Mouse (Mus musculus) ovary, postnatal 10 days (tissue): ENCODE measurements around the gene Boc.

ENCODE experiments used
- DNase-seq: peaks from one replicate; pipeline ENCODE4 v3.0.0; 2022; ENCODE audit warnings: low spot score

Boc gene

DNA sequence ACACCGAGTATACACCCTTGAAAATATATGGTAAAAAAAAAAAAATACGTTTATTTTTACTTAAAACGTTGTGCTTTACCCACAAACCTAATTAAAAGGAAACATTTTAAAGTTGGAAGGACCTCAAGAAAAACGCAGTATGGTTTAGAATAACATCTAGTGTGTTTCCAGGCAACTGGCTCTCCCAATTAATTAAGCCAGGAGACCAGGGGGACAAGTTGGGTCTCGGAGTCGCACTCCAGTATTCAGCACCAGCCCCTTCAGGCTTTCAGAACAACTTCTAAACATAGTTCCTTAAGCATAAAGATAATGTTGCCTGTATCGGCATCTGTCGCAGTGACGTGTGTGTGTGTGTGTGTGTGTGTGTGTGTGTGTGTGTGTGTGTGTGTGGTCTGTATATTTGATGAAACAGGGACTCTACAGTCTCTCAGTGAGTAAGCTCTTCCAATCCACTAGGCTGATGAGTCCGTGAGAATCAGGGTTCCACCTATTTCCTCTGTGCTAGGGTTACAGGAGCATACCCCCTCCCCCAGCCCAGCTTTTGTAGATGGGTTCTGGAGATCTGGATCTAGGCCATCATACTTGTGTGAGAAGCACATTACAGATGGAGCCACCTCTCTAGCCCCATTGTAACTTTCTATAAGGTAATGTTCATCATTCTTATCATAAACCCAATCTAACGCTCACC is 31.3 kb downstream of the Boc start:
- DNase-seq, result no peak

GRCm38 (mm10) chr16:44526689-44527088 is 32.0 kb downstream of the Boc start:
- no peak for DNase-seq

GRCm38 (mm10) chr16:44526044-44526443 is 32.7 kb downstream of the Boc start:
- DNase-seq, result no peak

DNA sequence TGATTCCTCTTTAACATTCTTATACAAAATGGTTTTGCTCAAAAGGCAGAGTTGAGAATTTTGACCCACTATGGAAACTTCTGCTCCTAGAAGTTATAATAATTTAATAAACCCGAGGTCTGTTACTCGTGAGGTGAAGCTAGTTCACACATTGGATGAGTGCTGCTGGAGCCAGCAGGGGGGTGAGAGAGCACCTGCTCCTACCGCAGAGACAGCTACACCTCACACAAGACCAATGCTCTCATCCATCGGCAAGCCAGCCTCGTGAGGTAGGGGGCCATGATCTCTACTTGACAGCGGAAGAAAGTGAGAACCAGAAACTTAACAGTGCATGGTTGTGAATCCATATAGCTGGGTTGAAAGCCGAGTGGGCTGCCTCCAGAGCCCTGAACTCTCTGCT is 35.1 kb downstream of the Boc start:
- DNase-seq, result no peak

DNA sequence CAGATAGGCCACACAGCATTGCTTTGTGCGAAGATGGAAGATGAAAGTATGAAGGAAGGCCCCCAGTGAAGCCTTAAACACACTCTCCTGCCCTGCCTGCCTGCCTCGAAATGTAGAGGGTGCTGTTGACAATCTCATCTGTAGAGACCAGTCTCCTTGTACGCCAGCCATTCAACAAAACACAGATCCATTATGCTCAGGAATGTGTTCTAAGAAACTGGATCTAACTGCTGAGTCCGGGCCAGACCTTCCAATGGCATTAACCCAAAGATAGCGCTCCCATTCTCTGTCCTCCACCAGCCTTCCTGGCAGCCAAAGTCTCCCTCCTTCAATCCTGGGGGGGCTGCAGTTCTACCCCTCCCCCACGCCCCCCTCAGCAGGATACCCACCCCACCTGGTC is 42.2 kb downstream of the Boc start:
- no peak for DNase-seq

DNA sequence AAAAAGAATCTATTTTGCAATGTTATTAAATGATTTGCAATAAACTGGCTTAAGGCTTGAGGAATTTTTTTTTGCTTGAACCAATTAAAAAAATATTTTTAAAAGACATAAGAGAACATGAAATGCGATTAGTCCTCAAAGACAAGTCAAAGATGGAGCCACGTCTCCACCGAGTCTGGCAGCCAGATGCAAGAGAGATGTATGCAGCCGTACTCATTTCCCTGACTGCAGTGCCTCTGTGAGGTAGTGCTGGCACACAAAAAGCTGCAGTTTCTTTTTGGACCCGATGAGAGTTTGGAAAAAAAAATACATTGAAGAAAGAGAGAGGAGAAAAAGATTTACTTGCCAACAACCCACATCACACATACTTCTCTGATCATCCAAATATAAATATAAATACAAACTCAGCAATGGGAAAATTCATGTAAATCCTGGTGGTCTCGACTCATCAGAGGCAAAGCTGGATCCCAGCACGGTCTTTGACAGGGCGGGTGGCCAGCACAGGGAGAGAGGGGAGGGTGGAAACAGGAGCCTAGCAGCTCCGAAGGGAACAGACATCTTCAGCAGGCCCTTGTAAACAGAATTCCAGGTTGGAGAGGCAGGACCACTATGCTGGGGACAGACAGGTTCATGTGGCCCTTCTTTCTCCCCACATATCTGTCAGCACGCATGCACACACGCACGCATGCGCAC is 48.0 kb downstream of the Boc start:
- DNase-seq, result no peak

- DNase-seq, result no peak
Observed at GRCm38 (mm10) chr16:44509458-44510344, 49.0 kb downstream of the Boc start.

DNA sequence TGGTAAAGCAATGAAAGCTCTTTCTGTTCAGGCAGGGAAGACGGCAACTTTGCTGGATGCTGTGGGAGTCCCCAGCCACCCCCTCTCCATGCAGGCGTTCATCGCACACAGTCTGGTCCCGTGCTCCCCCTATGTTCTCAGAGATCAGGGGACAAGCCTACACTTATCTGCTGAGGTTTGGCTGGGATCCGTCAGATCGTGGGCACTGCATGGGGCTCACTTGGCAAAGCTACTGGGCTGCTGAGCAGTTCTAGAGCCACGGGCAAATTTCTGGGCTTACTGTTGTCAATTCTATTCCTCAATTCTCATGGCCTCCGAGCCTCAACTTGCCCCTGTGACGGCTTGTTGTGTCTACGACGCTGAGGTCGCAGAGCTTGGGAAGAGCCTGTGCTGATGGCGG is 49.9 kb downstream of the Boc start:
- DNase-seq, result no peak

DNA sequence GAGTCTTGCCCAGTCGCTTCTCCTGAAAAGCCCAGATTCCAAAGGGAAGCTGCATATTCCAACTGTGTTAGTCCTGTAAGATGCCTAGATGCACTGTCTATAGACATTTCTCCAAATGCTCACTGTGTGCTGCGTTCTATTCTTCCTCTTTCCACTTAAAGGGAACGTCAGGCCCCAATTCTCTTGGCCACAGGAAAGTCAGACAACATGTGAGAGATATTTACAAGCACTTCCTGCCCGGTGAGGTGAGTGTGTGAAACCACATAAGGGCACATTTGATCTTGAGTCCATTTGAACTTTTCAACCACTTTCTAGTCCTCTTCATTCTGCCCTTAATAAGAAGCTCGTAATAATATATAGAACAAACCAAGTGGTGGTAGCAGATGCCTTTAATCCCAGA is 50.7 kb downstream of the Boc start:
- no peak for DNase-seq

DNA sequence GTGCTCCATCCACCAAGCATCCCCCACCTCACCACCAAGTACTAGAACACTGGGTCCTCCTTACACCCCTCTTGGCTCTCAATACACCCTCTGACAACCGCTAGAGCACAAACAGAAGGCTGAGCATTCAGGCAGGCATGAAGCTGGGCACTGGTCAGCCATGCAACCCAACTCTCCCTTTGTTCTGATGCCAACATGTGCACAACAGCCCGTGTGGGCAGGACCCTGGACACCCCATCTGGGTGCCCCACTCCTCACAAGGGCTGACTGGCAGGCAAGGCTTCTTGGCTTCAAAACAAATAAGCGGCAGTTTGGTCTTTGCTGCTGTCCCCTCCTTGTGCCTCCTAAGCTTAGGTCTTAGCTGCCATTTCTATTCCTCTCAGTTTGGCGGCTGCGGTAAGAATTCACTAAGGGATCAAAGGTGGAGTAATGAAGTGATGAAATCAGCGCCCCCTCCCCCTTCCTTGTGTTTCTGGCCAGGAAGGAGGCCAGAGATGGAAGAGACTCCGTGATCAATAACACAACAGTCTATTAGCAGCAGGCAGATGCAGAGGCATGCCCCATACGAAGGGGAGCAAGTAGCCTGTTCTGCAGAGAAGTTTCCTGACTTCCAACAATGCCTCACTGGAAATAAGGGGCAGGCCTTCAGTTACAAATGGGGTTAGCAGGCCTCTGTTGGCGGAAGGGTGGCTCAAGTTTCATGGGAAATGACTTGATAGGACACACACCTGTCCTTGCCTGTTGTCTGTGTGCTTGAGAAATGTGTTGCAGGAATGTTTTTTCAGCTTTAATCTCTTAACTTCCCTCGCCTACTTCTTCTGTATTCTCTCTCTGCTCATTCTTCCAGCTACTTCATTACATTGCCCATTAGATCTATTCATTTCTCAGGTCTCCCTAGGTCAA is 51.4 kb downstream of the Boc start:
- no peak for DNase-seq

DNA sequence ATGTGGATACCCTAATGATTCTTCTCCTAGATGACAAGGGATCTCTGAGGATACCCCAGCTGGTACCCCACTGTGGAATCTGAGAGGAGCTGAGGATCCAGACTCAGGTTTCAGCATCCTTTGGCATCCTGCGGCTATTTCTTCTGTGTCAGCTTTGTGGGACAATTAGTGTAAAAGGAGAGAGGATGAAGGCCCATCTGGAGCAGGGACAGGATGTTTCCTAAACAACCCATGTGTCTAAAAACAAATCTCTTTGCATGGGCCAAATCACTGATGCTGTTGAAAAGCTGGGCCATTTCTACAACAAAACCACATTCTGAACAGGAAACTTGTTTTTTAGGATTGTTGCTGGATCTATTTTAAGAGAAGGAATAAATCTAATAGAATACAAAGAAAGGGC is 53.5 kb downstream of the Boc start:
- DNase-seq, result no peak

DNA sequence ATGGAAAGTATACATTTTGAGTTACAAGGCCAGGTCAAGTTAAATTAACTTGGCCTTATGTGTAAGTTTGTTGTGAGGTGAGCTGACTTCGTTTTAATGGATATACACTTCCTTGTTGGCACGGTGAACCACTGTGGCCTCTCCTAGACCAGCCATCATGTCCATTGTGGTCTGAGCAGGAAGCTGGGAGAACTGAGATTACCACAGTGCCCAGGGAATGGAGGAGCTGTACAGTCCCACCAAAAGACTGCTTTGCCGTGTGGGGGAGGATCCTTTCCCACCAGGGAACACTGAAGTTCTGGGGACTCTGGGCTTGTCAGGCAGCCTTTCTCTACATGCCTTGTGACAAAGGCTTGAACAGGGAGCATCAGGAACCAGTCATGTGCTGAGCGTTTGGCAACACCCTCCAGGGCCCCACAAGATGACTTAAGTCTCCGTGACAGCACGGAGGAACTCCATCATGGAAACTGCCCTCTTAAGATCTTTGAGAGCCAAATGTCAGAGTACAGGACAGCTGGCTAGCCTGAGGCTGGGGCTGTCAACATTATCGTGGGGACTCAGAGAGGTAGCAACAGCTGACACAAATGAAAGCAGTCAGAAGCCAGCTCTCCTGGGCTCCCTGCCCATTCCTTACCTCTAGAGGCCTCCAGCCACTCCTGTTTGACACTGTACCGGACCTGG is 55.7 kb downstream of the Boc start:
- DNase-seq, result no peak

DNA sequence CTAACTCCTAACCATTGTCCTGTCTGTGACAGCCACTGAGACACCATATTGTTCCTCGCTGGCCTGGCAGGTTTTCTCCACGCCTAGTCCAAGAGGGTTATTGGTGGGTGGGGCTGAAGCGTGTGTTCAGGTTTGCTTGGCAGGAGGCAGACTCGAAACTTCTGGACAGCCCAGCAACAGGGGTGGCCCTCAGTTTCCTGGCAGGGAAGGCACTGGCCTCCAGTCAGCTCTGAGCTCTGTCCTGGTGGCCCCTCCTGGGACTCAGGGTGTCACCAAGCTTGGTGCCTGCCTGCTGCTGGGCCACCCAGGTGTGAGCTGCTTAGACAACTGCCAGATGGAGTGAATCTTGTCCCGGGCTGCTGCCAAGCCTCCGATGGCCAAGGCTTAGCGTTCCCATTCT is 56.4 kb downstream of the Boc start:
- DNase-seq, result no peak

DNA sequence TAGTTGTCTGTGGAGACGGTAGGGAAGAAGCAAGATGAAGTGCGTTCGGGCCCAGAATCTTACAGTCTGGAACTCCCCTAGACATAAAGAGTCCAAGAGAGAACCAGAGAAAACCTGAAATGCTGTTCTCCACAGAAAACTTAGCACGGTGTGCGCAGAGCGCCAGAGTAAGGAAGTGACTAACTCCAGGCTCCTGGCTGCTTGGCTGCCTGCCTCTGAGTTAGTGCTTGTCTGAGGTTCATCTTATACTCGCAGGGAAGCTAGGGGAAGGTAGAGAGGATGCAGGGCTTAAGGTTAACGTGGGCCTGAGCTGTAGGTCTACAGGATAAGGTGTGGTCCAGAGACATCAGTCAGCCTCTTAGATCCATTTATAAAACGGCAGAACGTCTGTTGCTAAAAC is 56.9 kb downstream of the Boc start:
- no peak for DNase-seq

DNA sequence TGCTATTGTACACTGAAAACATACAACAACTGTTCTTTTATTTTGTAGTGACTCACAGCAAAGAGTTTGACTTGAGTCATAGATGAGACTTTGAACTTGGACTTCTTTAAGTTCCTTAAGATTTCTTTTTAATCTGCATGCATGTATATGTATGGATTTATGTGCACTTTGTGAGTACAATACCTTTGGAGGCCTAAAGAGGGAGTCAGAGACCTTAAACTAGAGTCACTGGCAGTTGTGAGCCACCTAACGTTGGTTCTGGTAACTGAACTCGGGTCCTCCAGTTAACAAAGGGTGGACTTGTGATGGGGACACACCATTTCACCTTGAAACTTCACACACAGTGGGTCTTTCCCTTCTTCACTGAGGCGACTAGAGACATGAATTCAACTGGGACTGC is 60.2 kb downstream of the Boc start:
- DNase-seq, result no peak

GRCm38 (mm10) chr16:44496971-44497464 is 61.7 kb downstream of the Boc start:
- DNase-seq, result no peak

DNA sequence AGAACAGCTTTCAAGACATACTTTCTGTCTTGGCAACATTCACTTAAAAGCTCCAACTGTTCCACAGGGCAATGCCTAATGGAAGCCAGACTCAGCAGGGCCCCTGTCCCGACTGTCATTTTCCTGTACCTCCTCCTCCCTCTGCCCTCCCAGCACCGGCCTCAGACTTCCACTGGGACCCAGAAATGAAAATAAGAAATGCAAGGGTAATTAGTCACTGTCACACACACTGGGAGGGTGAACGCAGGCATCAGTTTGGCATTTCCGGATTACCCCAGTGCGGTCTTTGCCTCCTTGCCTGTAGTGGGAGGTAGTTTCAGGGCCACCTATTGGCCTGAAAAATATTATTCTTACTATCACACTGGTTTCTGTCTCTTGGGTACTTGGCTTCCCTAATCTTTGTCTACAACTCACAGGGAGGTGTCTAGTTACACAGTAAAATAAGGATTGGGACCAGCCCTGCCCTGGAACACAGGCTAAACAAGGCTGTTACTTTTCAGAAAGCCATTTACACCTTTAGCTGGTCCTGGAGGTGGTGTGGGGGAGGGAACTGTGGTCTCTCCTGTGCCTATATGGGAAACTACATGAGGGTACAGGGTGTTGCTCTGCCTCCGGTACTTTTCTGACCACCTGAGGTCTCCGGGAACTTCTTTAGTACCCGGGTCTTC is 64.1 kb downstream of the Boc start:
- DNase-seq, result no peak

GRCm38 (mm10) chr16:44493868-44494267 is 64.8 kb downstream of the Boc start:
- no peak for DNase-seq

GRCm38 (mm10) chr16:44492706-44493105 is 66.0 kb downstream of the Boc start:
- DNase-seq, result no peak

DNA sequence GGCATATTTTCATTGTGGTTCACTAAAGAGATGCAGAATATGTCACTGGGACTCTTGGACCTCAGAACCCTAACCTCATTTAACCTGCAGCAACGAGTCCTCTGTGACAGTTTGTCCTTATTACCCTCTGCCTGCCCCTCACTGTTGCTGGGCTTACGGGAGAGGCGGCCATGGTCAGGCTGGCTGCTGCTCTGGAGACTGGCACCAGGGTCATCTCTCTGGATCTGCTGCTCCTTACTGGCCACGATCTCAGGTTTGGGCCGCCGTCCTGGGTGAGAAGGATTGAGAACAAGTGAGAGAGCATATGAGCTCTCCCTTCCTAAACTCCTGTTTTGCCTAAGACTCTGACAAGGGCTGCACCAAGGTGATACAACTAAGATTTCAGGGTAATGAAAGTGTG is 66.5 kb downstream of the Boc start:
- no peak for DNase-seq

GRCm38 (mm10) chr16:44491051-44491450 is 67.6 kb downstream of the Boc start:
- DNase-seq, result no peak
